Mouse (Mus musculus): ENCODE data around the gene Brd3. TPM values are rescaled to one million over a fixed set of nuclear protein-coding genes. Genes with fewer than 3 reads are reported as not detected.

The Brd3 gene
- total and polyA plus RNA-seq, 3 experiments, result 10.7 to 46.9 (median 38.7) TPM

GRCm38 (mm10) chr2:27470535-27470934, 36.9 kb downstream of the Brd3 start:
- DNase-seq (ENCODE audit: low read depth, low spot score), result peak; percentile 68
- Histone ChIP-seq H3K4me1 (ENCODE audit: control insufficient read depth in 1 of 2, insufficient read depth in 2 of 2, low read length in 2 of 2) (peaks cover 15 to 28% of the 10 kb centered on the region in 2 experiments), H3K36me3 (ENCODE audit: control insufficient read depth in 1 of 2, insufficient read depth in 2 of 2, low read length in 2 of 2) (peaks cover 6 to 13% of the 10 kb centered on the region in 2 experiments; a peak in 3 of 4 replicates), H3K4me3 (ENCODE audit: control insufficient read depth in 1 of 2, insufficient read depth in 1 of 2, low read depth in 2 of 2, low read length in 2 of 2) (no peak overlapping the region), H3K79me2 (ENCODE audit: control insufficient read depth, insufficient read depth, low read length, poor library complexity) (peaks cover 65% of the 10 kb centered on the region), H3K27me3 (ENCODE audit: control insufficient read depth in 1 of 2, insufficient read depth in 2 of 2, low read length in 2 of 2) (no peaks in the 10 kb centered on the region), H3K9me3 (replicated peaks; ENCODE audit: insufficient read depth, low read length) (no peaks in the 10 kb centered on the region), H3K27ac (ENCODE audit: control insufficient read depth, low read depth, low read length) (no peak overlapping the region; the same call in 1 of the 2 replicates), H3K9ac (ENCODE audit: control insufficient read depth, low read depth, low read length, poor library complexity, severe bottlenecking) (no peak overlapping the region)
- TF ChIP-seq UBTF (IDR thresholded peaks at IDR 0.05; ENCODE audit: borderline replicate concordance, insufficient read depth, low read depth, low read length), result no peak
- TF ChIP-seq MXI1 (IDR thresholded peaks at IDR 0.05; ENCODE audit: low read depth, low read length), result no peak
- TF ChIP-seq TBP (IDR thresholded peaks at IDR 0.05; ENCODE audit: low read depth, low read length), result 0 out of 2 replicates have a peak, but pooled peaks have one; percentile 14
- TF ChIP-seq TAL1 (IDR thresholded peaks at IDR 0.05; ENCODE audit: low read length), result peak; percentile 83
- 0 out of 2 replicates have a peak, but pooled peaks have one; percentile 27 for TF ChIP-seq GATA1 (IDR thresholded peaks at IDR 0.05; ENCODE audit: low read depth, low read length)
- peak; percentile 51 to 59; a peak in 3 of 4 replicates for TF ChIP-seq EP300 (IDR thresholded peaks at IDR 0.05; ENCODE audit: low read depth in 1 of 2, low read length in 2 of 2)
- peak; percentile 52; the same call in 1 of the 2 replicates for TF ChIP-seq TCF12 (IDR thresholded peaks at IDR 0.05; ENCODE audit: low read depth, low read length)

GRCm38 (mm10) chr2:27469991-27470355, 37.5 kb downstream of the Brd3 start:
- H3K4me1 ChIP-seq (ENCODE audit: control insufficient read depth in 1 of 2, insufficient read depth in 2 of 2, low read length in 2 of 2), result peaks cover 15 to 28% of the 10 kb centered on the region in 2 experiments
- TF ChIP-seq ELF1 (IDR thresholded peaks at IDR 0.05; ENCODE audit: low read depth, low read length) (no peak), CHD2 (IDR thresholded peaks at IDR 0.05; ENCODE audit: low read length) (no peak), TCF12 (IDR thresholded peaks at IDR 0.05; ENCODE audit: low read depth, low read length) (no peak), SMC3 (IDR thresholded peaks at IDR 0.05; ENCODE audit: low read depth, low read length) (no peak), BHLHE40 (IDR thresholded peaks at IDR 0.05; ENCODE audit: borderline replicate concordance, low read depth, low read length) (no peak), SIN3A (IDR thresholded peaks at IDR 0.05; ENCODE audit: low read length) (no peak), RCOR1 (IDR thresholded peaks at IDR 0.05; ENCODE audit: low read depth, low read length) (no peak), TBP (IDR thresholded peaks at IDR 0.05; ENCODE audit: low read depth, low read length) (no peak), MAFK (IDR thresholded peaks at IDR 0.05; ENCODE audit: borderline replicate concordance, low read depth, low read length) (no peak)
- no peak overlapping the region for H3K27ac ChIP-seq (ENCODE audit: control insufficient read depth, low read depth, low read length)
- H3K4me3 ChIP-seq (ENCODE audit: control insufficient read depth in 1 of 2, insufficient read depth in 1 of 2, low read depth in 2 of 2, low read length in 2 of 2), result no peak overlapping the region
- no peaks in the 10 kb centered on the region for H3K9me3 ChIP-seq (replicated peaks; ENCODE audit: insufficient read depth, low read length)
- DNase-seq (ENCODE audit: low read depth, low spot score), result no peak
- peaks cover 60% of the 10 kb centered on the region for H3K79me2 ChIP-seq (ENCODE audit: control insufficient read depth, insufficient read depth, low read length, poor library complexity)
- H3K36me3 ChIP-seq (ENCODE audit: control insufficient read depth in 1 of 2, insufficient read depth in 2 of 2, low read length in 2 of 2), result peaks cover 6 to 13% of the 10 kb centered on the region in 2 experiments; a peak in 3 of 4 replicates
- H3K27me3 ChIP-seq (ENCODE audit: control insufficient read depth in 1 of 2, insufficient read depth in 2 of 2, low read length in 2 of 2), result no peaks in the 10 kb centered on the region
- no peak overlapping the region for H3K9ac ChIP-seq (ENCODE audit: control insufficient read depth, low read depth, low read length, poor library complexity, severe bottlenecking)

Data from MEL (cell line).